Mouse (Mus musculus): Measurements from ENCODE around the gene Gm19426.
A peak's percentile ranks its signal among the peaks of the same experiment; 100 is the strongest.
"Not testable (repeated sequence)": the region's sequence is repeated elsewhere in the genome, so short reads cannot be mapped to it uniquely, and the experiment has no call there.

The Gm19426 gene

DNA sequence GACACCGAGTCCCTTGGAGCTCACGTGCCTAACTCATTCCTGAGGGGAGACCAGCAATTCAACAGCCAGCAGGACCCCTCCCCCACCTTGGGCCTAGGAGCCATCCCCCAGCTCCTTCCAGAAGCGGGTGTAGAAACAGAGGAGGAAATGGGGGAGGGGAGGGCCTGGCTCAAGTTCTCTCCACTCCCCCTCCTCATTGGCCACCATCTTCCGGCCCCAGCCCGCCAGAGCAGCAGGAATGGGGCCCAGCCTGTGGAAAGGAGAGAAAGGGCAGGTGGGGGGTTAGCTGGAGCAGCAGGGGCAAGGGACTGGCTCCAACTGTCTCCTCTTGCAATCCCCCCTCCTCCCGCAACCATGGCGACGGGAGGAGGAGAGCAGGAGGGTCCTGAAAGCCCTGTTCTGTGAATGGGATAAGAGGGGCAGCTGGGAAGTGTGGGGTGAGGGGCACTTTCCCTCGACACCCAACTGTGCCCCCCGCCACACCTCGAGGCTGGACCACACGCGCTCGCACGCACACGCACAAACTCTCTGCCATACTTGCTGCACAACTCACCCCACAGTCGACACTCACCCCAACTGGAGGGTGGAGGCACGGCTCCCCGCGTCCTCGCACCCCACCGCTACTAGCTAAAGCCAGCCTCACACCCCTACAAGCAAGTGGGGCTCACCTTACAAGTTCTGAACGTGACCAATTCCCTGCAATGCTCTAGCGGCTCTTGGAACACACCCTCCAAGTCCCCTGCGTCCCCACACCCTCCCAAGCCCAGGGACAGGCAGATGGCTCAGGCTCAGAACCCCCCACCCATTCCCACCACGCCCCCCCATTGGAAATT lies 788 bp downstream of the Gm19426 start:
- no peak for DNase-seq

DNA sequence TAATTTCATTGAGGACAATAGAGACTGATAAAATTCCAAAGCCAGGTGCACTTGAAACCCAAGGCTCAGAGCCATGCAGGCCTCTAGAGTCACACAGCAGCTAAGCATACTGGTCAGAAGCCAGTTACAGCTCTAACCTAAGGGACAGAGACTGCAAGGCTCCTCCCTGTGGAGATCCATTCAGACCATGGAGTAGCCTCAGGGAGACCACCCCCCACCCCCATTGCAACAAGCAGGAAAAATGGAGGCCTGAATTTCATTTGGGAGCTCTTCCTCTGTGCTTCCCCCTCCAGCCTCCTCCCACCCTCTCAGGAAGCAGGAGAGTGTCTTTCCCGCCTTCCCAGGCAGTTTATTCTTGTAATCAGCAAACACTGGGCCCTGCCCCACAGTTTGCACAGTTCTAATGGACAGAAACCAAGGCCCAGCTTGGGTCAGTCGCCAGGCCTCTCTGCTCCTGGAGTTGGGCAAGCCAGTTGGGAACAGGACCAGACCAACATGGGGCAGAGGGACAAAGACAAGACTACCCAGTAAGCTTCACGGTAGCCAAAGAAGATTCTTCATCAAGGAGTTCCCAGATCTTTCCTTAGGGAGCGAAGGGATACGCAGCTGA lies 1.5 kb downstream of the Gm19426 start:
- no peak for DNase-seq

DNA sequence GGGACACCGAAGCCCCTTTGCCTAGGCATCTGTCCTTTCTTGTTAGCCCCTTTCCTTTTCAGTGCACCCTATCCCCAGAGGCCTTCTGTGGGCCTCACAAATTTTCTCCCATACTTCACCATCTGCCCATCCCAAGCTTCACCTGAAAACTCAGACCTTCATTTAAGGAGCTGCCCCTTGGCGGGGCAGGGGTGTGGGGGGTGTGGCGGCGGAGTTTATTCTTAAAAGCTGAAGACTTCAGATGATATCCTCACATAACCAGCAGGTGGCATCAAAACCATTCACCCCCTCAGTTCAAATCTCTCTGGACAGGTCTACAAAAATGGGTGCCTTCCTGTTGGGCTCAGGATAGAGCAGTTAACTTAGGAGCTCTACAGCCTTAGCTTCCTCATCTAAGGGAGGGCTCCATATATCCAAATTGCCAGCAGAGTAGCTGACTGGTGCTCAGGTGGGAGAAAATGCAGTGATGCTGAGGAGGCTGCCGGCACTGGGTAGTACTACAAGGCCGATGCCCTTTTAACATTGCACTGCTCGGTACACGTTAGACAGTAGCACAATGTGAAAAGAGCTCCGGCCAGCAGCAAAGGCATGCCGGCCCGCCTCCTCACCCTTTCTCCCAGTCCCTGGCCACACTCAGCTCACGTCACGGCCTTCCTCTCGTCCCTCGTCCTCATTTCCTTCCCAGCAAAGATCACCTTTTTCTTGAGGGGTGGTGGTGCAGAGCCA lies 2.7 kb downstream of the Gm19426 start:
- DNase-seq, result no peak

DNA sequence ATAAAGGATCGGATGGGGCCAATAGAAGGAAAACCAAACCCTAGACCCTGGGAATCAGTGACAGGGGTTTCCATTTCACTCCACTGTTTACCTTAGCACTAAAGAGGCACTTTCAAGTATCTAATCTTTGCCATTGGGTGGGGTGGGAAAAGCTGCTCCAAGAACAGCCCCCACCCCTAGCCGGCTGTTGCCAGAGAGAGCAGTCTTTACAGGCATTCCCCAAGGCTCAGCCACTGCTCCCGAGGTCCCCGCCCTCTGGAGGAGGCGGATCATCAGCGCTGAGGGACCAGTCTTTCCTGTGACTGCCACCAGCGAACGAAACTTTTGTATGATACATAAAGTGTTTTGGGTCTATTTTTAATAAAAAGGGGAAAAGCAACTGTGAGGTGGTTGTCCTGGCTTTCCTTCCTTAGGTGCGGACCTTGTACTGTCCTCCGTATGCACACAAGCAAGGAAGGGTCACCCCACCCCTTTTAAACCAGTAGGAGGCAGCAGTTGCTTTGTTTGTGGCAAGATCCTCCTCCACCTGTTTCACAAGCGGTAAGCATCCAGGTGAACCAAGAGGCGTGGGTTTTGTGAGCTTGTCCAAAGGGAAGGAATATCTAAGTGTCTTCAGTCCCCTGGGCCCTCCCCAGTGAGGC lies 5.1 kb downstream of the Gm19426 start:
- DNase-seq, result no peak

DNA sequence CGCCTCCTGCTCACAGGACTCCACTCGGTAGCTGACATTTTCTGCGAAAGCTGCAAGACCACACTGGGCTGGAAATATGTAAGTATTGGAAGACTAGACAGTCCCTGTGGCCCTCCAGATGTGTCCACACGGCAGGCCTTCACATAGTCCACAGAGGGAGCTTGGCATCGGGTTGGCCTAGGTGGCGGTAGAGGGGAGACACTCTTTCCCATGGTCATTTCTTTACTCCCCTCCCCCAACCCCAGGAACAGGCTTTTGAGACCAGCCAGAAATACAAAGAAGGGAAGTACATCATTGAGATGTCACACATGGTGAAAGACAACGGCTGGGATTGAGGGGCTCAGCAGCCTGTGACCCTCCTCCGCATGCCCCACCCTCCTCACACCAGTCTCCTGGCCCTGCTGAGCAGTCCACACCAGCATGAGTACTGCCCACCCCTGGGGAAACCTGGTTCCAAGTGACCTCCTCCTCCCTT lies 6.0 kb downstream of the Gm19426 start:
- DNase-seq, result no peak

DNA sequence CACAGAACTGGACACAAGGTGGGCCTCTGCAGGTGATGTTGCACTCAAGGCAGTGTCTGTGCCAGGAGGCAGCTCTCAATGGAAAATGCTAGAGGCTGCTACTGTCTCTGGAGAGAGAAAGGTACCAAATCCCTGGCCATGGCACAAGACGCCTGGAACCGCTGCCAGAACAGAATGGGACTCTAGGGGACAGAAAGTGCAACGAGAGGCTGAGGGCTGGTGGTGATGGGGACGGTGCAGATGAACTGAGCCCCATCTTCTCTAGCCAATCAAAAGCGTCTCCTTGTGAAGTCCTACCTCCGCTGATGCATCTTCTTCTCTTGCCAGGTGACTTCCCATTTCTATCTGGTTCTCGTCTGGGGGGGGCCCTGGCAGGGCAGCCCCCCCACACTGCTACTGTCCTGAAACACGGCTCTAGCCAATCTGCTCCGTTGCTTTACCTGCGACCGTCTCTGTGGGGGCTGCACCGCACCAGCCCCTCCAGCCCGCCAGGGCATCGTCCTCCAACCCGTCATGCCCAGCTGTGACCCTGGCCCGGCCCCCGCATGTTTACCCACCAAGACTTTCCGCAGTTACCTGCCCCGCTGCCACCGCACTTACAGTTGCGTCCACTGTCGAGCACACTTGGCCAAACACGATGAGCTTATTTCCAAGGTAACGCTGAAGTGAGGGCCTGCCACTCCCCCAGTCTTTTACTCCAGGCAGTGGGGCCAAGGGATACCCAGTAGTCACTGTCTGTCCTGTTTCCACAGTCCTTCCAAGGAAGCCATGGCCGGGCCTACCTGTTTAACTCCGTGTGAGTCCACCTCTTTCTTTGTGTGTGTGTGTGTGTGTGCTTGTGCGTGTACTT lies 6.9 kb downstream of the Gm19426 start:
- DNase-seq, result no peak

DNA sequence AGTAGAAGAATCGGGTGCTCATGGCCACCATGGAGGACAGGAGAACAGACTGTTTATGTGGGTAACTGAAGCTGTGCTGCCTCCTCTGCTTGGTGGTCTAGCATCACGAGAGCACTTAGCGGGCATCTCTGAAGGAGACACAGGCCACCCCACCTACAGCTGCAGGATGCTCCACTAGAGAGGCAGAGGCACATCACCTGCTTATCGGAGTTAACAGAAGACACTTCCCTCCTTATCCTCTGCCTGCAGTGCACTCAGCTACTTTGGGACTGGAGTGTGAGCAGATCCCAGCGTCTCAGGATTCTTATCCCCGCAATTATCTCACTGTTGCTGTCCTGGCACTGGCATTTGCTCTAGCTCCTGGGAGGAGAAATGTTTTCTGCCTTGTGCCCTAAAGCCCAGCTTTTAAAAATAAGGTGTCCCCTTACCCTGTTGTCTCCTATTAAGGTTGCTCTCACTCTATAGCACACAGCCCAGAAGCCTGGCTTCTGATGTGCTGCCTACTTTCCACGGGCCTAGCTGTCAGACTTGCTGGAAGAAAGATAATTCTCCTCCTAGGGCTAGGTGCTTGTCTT lies 8.0 kb downstream of the Gm19426 start:
- DNase-seq, result no peak

DNA sequence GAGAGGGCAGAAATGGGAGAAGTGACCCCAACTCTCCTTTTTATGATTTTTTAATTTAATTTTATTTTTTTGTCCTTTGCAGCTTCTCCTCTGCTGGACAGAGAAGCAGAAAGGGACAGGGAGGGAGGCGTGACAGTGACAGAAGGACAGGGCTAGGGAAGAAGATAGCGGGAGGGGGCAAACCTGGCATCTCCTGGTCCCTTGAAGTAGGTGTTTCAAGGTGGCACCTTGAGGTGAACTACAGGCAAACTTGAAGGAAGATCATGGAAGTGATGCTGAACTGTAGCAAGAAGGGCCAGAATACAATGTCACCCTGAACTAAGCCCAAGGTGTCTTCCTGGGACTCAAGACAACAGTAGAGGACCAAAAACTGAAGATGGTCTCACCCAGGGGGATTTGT lies 8.5 kb downstream of the Gm19426 start:
- DNase-seq, result no peak

DNA sequence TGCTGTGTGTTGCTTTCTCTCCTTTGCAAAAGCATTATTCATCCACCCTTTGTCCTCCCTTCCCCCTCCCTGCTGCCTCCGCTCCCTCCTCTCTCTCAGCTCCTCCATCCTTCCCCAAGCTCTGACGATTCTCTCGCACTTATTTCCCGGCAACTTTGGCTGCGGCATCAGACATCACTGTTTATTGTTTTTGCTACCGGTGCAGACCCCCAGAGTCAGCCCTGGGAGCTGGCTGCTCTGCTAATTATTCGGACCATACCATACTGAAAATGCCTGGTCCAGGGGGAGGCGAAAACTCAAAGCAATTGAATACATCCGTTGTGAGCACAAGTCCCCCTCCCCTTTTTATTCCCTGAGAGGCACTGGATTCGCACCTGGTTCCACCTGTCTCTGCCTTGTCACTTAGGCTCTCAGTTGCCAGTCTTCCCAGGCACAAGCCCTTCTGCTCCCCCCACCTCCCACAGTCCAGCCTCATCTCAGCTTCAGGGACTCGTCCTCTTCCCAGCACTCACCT lies 9.0 kb downstream of the Gm19426 start:
- DNase-seq, result no peak

DNA sequence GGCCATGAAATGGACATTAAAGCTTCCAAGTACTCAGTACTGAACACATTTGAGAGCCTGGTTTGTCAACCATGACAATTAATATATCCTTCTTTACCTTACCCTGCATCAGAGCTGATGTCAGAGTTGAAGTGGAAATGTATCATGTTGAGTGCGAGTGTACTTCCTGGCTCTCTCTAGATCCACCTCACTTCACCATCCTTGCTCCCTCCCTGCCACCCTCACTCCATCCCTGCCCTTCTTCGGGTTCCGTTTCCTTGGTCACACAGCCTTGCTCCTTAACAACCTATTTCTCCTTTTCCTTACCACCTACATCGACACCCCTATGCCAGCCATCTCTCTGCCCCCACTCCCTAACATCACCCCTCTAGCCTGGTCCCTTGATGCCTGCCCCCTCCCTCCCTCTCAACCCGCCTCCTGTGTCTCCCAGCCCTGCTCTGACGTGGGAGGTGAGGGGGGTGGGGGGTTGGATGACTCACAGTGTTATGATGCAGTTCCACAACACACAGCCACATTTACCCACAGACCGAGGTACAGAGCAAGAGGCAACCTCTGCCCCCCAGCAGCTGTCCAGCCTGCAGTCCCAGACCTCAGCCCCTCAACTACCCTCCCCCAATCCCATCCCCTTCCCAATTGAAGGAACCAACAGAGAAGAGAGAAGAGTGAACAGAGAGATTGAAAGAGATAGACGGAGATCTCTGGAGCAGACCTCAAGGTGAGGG lies 9.7 kb downstream of the Gm19426 start, which contains the start of gene Ypel4:
TSS of gene Ypel4 (plus strand) at position 480 of the 722 bp plus-strand sequence.
- peak; percentile 81 for DNase-seq

DNA sequence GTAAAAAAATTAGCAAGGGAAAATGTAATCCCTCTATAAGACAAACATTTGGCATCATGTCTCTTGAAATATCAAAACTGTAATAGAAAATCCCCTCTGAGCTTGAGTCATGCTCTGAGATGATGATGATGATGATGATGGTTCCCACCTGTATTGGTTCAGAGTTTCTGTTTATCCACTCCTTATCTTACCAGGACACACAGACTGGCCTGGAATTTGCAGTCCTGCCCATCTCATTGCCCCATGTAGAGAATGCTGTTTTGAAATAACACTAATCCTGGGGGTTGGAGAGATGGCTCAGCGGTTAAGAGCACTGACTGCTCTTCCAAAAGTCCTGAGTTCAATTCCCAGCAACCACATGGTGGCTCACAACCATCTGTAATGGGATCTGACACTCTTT lies 11.1 kb downstream of the Gm19426 start:
- DNase-seq, result no peak

DNA sequence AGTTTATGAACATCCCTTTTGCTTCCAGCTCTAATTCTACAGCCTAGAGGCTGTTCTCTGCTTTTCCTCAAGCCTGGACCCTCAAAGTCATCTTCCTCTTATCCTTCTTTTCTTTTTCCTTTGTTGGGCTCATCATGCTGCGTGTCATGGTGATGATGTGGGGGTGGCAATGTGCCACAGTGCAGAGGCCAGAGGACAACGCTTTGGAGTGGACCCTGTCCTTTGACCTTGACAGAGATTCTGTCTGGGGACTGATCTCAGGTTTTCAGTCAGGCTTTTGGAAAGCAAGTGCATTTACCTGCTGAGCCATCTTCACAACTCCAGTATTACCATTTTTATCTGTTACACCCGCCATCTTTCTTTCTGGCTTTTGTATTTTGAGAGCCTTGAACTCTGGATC lies 12.2 kb downstream of the Gm19426 start:
- DNase-seq, result no peak

DNA sequence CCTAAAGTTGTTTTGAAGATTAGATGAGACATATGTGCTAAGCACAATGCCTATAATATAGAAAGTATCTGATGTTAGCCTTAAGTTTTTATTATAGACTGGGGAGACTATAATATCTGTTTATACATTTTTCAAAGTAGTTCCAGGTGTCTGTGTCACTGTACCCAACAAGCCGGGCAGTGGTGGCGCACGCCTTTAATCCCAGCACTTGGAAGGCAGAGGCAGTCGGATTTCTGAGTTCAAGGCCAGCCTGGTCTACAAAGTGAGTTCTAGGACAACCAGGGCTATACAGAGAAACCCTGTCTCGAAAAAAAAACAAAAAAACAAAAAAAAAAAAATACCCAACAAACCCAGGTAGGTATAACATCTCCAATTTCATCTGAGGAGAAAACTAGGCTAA lies 15.3 kb downstream of the Gm19426 start:
- DNase-seq, result not testable (repeated sequence)

DNA sequence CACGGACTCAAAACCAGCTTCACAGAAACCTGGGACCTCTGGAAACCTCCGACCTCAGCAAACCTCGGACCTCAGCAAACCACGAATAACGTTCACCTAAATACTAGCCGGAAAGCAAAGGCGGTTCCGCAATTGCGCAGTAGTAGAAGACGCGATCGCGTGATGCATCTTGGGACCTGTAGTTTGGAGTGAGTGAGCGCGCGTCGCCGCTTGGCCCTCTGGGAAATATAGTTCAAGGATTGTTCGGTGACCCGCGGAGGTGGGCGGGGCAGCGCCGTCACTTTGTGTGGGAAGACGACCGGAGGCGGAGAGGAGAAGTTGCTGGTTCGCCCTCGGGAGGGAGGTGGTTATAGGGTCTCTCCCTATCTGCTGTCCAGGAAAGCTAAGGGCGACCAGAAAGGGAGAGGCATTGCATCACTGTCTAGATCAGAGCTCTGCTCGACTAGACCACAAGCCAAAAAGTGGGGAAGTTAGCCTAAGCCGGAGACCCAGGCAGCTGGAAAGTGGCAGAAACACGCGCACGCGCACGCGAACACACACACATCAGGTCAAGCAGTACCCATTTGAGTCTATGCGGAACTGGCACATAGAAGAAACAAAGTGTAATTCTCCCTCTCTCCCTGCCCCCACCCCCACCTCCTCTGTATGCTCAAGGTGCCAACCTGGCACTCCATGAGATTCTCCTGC lies 16.1 kb downstream of the Gm19426 start, which contains the start of gene Clp1:
TSS of gene Clp1 (minus strand) at position 179 of the 687 bp plus-strand sequence.
- peak; percentile 93 for DNase-seq

DNA sequence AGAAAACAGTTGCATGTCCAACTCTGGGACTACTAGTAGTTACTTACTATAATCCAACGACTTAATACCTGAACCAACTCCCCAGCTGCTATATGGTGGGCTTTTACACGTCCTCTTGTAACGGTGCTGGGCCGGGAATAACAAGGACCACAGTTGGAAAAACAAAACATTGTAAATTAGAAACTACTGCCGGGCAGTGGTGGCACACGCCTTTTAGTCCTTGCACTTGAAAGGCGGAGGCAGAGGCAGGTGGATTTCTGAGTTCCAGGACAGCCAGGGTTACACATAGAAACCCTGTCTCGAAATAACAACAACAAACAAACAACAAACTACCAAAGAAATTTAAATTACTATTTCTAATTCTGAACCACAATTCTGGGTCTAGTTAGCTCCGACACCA lies 16.7 kb downstream of the Gm19426 start:
- DNase-seq, result no peak

DNA sequence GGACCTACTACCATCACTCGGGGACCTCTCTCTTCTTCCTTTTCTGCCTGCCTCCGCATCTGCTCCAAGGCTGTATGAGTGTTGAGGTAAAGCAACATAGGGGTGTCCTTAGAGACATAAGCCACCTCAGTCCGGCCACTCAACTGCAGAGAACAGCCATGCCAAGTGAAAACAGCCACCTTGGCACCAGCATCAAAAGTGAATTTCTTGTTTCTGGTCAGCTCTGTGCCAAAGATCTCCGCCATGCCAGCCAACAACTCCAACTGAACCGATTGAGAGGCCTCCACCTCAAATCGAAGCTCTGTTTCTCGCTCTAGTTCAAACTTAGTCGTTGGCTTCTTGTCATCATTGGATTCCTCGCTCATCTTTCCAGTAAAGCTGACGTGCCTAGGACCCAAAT lies 17.7 kb downstream of the Gm19426 start:
- no peak for DNase-seq

DNA sequence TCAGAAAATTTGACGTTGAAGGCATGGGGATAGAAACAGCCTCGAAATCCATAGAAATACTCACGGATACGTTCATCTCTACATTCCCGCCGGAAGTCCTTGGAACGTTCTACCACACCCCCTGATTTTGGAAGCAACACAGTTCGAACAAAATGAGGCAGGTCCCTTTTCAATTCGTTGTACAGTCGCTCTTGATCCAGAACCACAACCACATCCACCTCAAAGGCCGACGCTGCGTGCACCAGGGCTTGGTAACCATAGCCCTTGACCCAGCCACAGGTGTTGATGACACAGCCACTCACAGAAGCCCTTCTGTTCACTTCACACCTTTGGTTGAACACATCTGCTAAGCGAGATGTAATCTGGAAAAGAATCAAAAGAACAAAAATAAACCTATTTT lies 19.6 kb downstream of the Gm19426 start:
- no peak for DNase-seq

DNA sequence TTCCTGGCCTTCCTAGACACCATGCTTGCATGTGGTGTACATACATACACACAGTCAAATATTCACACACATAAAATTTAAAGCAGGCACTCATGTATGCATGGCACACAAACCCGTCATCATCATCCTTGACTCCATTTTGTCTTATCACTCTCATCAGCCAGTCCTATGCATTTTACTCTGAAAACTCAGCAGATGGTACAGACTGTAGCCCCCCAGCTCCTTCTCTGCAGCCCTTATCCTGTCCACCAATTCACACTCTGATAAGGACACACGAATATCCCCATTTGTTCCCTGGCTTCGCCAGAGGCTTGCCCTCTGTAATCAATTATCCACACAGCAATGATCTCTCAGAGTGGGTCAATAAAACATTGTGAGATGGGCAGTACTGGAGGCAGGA lies 22.3 kb downstream of the Gm19426 start:
- DNase-seq, result no peak

DNA sequence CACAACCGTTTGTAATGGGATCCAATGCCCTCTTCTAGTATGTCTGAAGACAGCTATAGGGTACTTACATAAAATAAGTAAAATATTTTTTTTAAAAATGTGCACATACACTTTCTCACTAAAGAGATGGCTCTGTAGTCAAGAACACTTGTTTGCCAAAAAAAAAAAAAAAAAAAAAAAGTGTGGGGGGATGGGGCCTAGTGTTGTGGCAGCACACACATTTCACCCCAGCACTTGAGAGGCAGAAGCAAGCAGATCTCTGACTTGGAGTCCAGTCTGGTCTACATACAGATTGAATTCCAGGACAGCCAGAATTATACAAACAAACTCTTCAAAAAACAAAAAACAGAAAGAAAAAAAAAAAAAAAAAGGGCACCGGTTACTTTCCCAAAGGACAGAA lies 22.7 kb downstream of the Gm19426 start:
- no peak for DNase-seq

DNA sequence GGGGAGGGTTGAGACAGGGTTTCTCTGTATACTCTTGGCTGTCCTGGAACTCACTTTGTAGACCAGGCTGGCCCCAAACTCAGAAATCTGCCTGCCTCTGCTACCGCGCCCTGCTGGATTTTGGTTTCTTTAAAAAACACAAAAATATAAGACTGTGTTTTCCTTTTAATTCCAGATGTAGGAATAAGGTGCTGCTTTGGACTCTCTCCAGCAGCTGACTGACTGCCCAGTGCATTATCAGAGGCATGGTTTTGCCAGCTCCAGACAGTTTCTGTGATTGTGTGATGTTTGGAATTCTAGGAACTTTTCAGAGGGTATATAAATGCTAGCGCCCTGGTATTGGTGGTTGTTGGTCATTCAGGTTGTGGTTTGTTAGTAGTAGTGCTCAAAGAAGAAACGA lies 26.1 kb downstream of the Gm19426 start:
- no peak for DNase-seq

Data from cerebellum, adult 11 months (tissue).